Mouse (Mus musculus) limb, embryonic 10.5 days (tissue): ENCODE data around the gene Cd36. TPM values are rescaled to one million over a fixed set of nuclear protein-coding genes. Genes with fewer than 3 reads are reported as not detected.

ENCODE experiments used
- DNase-seq: peaks from one replicate; pipeline ENCODE4 v3.0.0-alpha.2; 2017; ENCODE audit warnings: low spot score
- H3K27ac ChIP-seq: fragments of 300-500 bp; sonication (generic); 2 replicates; pipeline ENCODE4 v1.5.1; 2016; ENCODE audit warnings: mild to moderate bottlenecking
- H3K27me3 ChIP-seq: fragments of 300-500 bp; sonication (generic); 2 replicates; pipeline ENCODE4 v1.6.1; 2016; ENCODE audit warnings: low read depth, mild to moderate bottlenecking; ENCODE audit not compliant: poor library complexity, severe bottlenecking
- H3K36me3 ChIP-seq: fragments of 300-500 bp; sonication (generic); 2 replicates; pipeline ENCODE4 v1.6.1; 2016; ENCODE audit warnings: mild to moderate bottlenecking, moderate library complexity
- H3K4me1 ChIP-seq: fragments of 300-500 bp; sonication (generic); 2 replicates; pipeline ENCODE4 v1.6.1; 2016
- H3K4me3 ChIP-seq: fragments of 300-500 bp; sonication (generic); 2 replicates; pipeline ENCODE4 v1.5.1; 2016; ENCODE audit warnings: mild to moderate bottlenecking, moderate library complexity
- H3K9me3 ChIP-seq: fragments of 300-500 bp; sonication (generic); replicated peaks from 2 replicates; pipeline ENCODE4 v1.6.1; 2016; ENCODE audit warnings: mild to moderate bottlenecking
- WGBS: fragments of 180-500 bp; shearing (Covaris S2); methylation state at CpG from one replicate; pipeline ENCODE4 v1.1.7; 2016; 5-methylcytosine and 5-hydroxymethylcytosine counted together
- polyA plus RNA-seq: library from polyadenylated mRNA; unstranded; fragments of >200 nt; fragmentation: Nextera tagmentation; extraction: Ambion mirVana; gene quantifications from 2 replicates; pipeline ENCODE4 v1.2.1, GENCODE M21; 2016

The Cd36 gene
- polyA plus RNA-seq, 1 experiment from 2014 or later = 0.83 TPM

GRCm38 (mm10) chr5:17821395-17821794, 67.2 kb downstream of the Cd36 start:
- Histone ChIP-seq H3K4me3 (no peak overlapping the region), H3K27me3 (no peaks in the 10 kb centered on the region), H3K36me3 (no peaks in the 10 kb centered on the region), H3K4me1 (0 out of 2 replicates have a peak, but pooled peaks cover 5% of the 10 kb centered on the region), H3K27ac (no peak overlapping the region), H3K9me3 (no peaks in the 10 kb centered on the region)
- no peak for DNase-seq
- WGBS = 76% methylated on average over 1 of the region's 1 CpGs

GRCm38 (mm10) chr5:17820239-17820999, 68.2 kb downstream of the Cd36 start:
- Histone ChIP-seq H3K27ac (no peak overlapping the region), H3K4me3 (no peak overlapping the region), H3K9me3 (no peaks in the 10 kb centered on the region), H3K27me3 (no peaks in the 10 kb centered on the region), H3K36me3 (no peaks in the 10 kb centered on the region), H3K4me1 (0 out of 2 replicates have a peak, but pooled peaks cover 5% of the 10 kb centered on the region)
- WGBS = 92% methylated on average over 2 of the region's 2 CpGs
- no peak for DNase-seq

DNA sequence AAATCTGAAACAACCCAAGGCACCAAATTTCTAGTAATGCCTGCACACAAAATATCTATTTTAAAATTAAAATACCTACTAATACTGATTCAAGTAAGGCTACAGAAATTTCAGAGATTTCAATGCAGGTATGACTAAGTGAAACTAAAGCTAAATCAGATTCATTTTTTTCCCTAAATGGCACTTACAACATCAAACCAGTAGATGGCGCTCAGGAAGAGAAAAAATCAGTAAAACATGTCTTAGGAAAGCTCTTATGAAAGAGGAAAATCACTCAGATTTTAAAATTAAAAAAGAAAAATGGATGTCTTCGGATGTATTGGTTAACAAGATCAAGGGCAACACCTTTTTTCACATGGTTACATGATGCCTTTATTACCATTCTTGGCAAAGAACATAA, 72.4 kb downstream of the Cd36 start:
- H3K9me3 ChIP-seq = no peaks in the 10 kb centered on the region
- no peak overlapping the region for H3K27ac ChIP-seq
- no peak for DNase-seq
- H3K27me3 ChIP-seq = no peaks in the 10 kb centered on the region
- no peaks in the 10 kb centered on the region for H3K36me3 ChIP-seq
- 11% methylated on average over 2 of the region's 2 CpGs for WGBS
- no peak overlapping the region for H3K4me3 ChIP-seq
- H3K4me1 ChIP-seq = 0 out of 2 replicates have a peak, but pooled peaks cover 2% of the 10 kb centered on the region

DNA sequence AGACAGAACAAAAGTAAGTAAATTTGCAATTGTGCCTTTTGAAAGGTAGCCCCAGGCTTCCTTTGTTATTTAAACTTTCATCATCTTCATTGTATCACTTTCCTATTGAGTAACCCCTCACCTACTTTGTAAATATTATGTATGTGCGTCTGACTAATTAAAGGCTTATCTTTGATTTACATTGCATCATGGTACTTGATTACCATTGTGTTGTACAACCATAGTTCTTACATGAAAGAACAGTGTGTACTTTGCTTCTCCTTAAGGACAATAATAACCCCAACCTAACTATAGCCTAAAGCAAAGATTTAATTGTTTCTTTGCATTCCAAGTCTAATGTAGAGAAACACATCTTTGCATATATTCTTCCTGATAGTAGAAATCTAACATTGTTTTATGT, 78.3 kb downstream of the Cd36 start:
- no peak for DNase-seq
- no peaks in the 10 kb centered on the region for H3K9me3 ChIP-seq
- no peaks in the 10 kb centered on the region for H3K27me3 ChIP-seq
- H3K36me3 ChIP-seq = no peaks in the 10 kb centered on the region
- 83% methylated on average over 1 of the region's 1 CpGs for WGBS
- H3K27ac ChIP-seq = no peak overlapping the region
- H3K4me1 ChIP-seq = no peaks in the 10 kb centered on the region
- no peak overlapping the region for H3K4me3 ChIP-seq

GRCm38 (mm10) chr5:17806774-17807377, 81.7 kb downstream of the Cd36 start:
- H3K27me3 ChIP-seq = no peaks in the 10 kb centered on the region
- no peaks in the 10 kb centered on the region for H3K4me1 ChIP-seq
- 91% methylated on average over 3 of the region's 3 CpGs for WGBS

DNA sequence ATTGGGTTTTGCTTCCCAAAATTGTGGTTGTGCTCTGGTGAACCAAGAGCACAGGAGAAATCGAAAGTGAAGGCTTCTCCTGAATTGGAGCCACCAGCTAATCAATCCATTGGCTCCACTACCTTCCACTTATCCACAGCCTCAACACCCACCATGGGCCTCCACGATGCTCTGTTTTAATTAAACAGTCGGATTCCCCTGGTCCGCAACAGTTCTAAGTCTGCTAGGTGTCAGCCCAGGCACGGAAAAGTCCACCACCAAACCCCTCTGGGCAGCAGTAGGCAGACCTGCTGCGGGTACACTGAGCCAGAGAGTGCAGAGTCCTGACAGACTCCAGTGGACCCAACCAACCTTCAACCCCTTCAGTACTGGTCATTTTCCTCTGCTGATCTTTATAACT, 112.0 kb downstream of the Cd36 start:
- H3K4me3 ChIP-seq = no peak overlapping the region
- DNase-seq = peak; percentile 64
- WGBS = 91% methylated on average over 6 of the region's 6 CpGs

More at GRCm38 (mm10) chr5:17806774-17807377, 81.7 kb downstream of the Cd36 start:
- no peak overlapping the region for H3K27ac ChIP-seq
- no peaks in the 10 kb centered on the region for H3K36me3 ChIP-seq
- H3K4me3 ChIP-seq = no peak overlapping the region
- no peak for DNase-seq
- no peaks in the 10 kb centered on the region for H3K9me3 ChIP-seq

GRCm38 (mm10) chr5:17770328-17770727, 118.3 kb downstream of the Cd36 start:
- H3K36me3 ChIP-seq = no peaks in the 10 kb centered on the region
- no peak for DNase-seq
- H3K27me3 ChIP-seq = no peaks in the 10 kb centered on the region
- no peak overlapping the region for H3K4me3 ChIP-seq
- 97% methylated on average over 2 of the region's 2 CpGs for WGBS
- no peaks in the 10 kb centered on the region for H3K9me3 ChIP-seq
- no peaks in the 10 kb centered on the region for H3K4me1 ChIP-seq
- no peak overlapping the region for H3K27ac ChIP-seq

More for the DNA sequence above, 112.0 kb downstream of the Cd36 start:
- Histone ChIP-seq H3K4me1 (no peaks in the 10 kb centered on the region), H3K27me3 (no peaks in the 10 kb centered on the region), H3K9me3 (no peaks in the 10 kb centered on the region), H3K36me3 (no peaks in the 10 kb centered on the region), H3K27ac (no peak overlapping the region)

GRCm38 (mm10) chr5:17766006-17766677, 122.5 kb downstream of the Cd36 start:
- Histone ChIP-seq H3K36me3 (no peaks in the 10 kb centered on the region), H3K27me3 (no peaks in the 10 kb centered on the region), H3K4me1 (no peaks in the 10 kb centered on the region), H3K27ac (no peak overlapping the region), H3K9me3 (no peaks in the 10 kb centered on the region), H3K4me3 (no peak overlapping the region)
- WGBS = 65% methylated on average over 4 of the region's 4 CpGs
- DNase-seq = no peak

DNA sequence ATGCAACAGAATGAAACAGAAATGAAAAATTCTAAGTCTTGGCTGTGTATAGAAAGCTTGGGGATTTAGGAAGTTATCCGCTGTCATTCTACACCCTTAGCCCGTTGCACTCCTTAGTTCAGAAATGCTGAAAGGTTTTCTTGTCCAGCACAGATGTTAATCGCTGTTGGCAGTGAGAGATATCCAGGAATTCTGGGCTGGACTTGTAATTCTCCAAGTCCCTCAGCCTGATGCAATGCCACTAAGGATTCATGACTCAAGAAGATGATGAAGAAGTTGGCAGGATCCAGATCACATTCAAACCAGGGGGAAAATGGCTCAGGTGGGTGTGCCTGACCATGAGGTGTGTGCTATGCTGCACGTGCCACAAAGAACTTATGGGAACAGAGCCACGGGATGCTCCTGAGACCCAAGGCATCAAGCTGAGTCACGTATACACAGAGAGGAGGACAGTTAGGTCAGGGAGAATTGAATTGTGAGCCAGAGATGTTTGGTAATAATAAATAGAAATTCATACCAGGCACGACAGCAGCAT, 135.1 kb downstream of the Cd36 start:
- H3K4me1 ChIP-seq = no peaks in the 10 kb centered on the region
- no peak overlapping the region for H3K4me3 ChIP-seq
- no peak for DNase-seq
- H3K36me3 ChIP-seq = no peaks in the 10 kb centered on the region
- WGBS = 90% methylated on average over 7 of the region's 7 CpGs
- H3K27ac ChIP-seq = no peak overlapping the region
- no peaks in the 10 kb centered on the region for H3K27me3 ChIP-seq
- H3K9me3 ChIP-seq = no peaks in the 10 kb centered on the region

GRCm38 (mm10) chr5:17748293-17748692, 140.3 kb downstream of the Cd36 start:
- Histone ChIP-seq H3K27me3 (no peaks in the 10 kb centered on the region), H3K4me1 (peaks cover 8% of the 10 kb centered on the region; the same call in 1 of the 2 replicates), H3K36me3 (no peaks in the 10 kb centered on the region), H3K27ac (no peak overlapping the region), H3K9me3 (no peaks in the 10 kb centered on the region), H3K4me3 (no peak overlapping the region)
- WGBS = 75% methylated on average over 3 of the region's 3 CpGs
- no peak for DNase-seq

- WGBS = 44% methylated on average over 5 of the region's 5 CpGs
- DNase-seq = no peak
Measured at GRCm38 (mm10) chr5:17747143-17747542, 141.5 kb downstream of the Cd36 start.

DNA sequence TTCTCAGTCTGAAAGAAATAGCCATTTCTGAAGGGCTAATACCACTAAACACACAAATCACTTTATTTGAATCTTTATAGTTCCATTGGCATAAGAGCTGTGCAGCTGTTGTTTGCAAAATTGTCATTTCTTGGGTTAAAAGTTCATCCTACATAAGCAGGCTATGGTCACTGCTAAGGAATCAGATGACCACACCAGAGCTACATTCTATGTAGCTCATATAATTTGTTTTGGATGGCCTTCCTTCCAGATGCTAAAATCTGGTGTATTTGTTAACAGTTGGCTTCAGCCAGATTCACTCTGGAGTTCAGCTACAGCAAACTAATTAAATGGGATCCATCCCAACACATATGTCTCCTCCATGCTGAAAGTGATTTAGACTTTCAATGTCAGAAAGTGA, 142.1 kb downstream of the Cd36 start:
- H3K27ac ChIP-seq = no peak overlapping the region
- no peaks in the 10 kb centered on the region for H3K9me3 ChIP-seq
- H3K27me3 ChIP-seq = no peaks in the 10 kb centered on the region
- H3K4me3 ChIP-seq = no peak overlapping the region
- H3K4me1 ChIP-seq = peaks cover 8% of the 10 kb centered on the region; the same call in 1 of the 2 replicates
- H3K36me3 ChIP-seq = no peaks in the 10 kb centered on the region
- no peak for DNase-seq

More at GRCm38 (mm10) chr5:17747143-17747542, 141.5 kb downstream of the Cd36 start:
- Histone ChIP-seq H3K36me3 (no peaks in the 10 kb centered on the region), H3K4me3 (no peak overlapping the region), H3K9me3 (no peaks in the 10 kb centered on the region), H3K27ac (no peak overlapping the region), H3K27me3 (no peaks in the 10 kb centered on the region), H3K4me1 (peaks cover 8% of the 10 kb centered on the region; the same call in 1 of the 2 replicates)

- Histone ChIP-seq H3K27me3 (no peaks in the 10 kb centered on the region), H3K27ac (no peak overlapping the region), H3K36me3 (no peaks in the 10 kb centered on the region), H3K4me1 (peaks cover 4% of the 10 kb centered on the region; the same call in 1 of the 2 replicates), H3K9me3 (no peaks in the 10 kb centered on the region), H3K4me3 (no peak overlapping the region)
- 72% methylated on average over 3 of the region's 3 CpGs for WGBS
- no peak for DNase-seq
Measured at GRCm38 (mm10) chr5:17739805-17740204, 148.8 kb downstream of the Cd36 start.
